Mouse (Mus musculus) heart, adult 2 months (tissue): ENCODE results near the gene Tspan12. TPM values are rescaled to one million over a fixed set of nuclear protein-coding genes. Genes with fewer than 3 reads are reported as not detected.

ENCODE experiments used
- DNase-seq, 2 experiments: peaks; one replicate each; pipeline ENCODE4 v3.0.0; 2021
- H3K27ac ChIP-seq: fragments of 200-600 bp; 2 replicates; pipeline ENCODE4 v1.8.1; 2022
- H3K27me3 ChIP-seq: fragments of 200-500 bp; 2 replicates; pipeline ENCODE4 v1.6.1; 2012; ENCODE audit warnings: mild to moderate bottlenecking, low read length, inconsistent platforms, mixed read lengths; ENCODE audit not compliant: control insufficient read depth, insufficient read depth
- H3K36me3 ChIP-seq: fragments of 200-500 bp; 2 replicates; pipeline ENCODE4 v1.6.1; 2012; ENCODE audit warnings: low read length, inconsistent platforms; ENCODE audit not compliant: control insufficient read depth, insufficient read depth
- H3K4me1 ChIP-seq: fragments of 200-500 bp; 2 replicates; pipeline ENCODE4 v1.6.1; 2011; ENCODE audit warnings: low read length; ENCODE audit not compliant: control insufficient read depth, insufficient read depth
- H3K4me3 ChIP-seq: fragments of 200-600 bp; 2 replicates; pipeline ENCODE4 v1.8.1; 2022
- H3K79me2 ChIP-seq: fragments of 200-500 bp; replicated peaks from 2 replicates; pipeline ENCODE4 v1.6.1; 2012; ENCODE audit warnings: mild to moderate bottlenecking, inconsistent platforms, low read length, moderate library complexity, mixed read lengths; ENCODE audit not compliant: control insufficient read depth, insufficient read depth
- H3K9ac ChIP-seq: fragments of 200-500 bp; 2 replicates; pipeline ENCODE4 v1.6.1; 2012; ENCODE audit warnings: low read depth, mild to moderate bottlenecking, control low read depth, inconsistent platforms, low read length, mixed read lengths
- CTCF ChIP-seq: fragments of 200-600 bp; IDR thresholded peaks from 2 replicates; pipeline ENCODE4 v1.8.1; 2022; ENCODE audit warnings: antibody characterized with exemption, mild to moderate bottlenecking, moderate library complexity
- EP300 ChIP-seq: fragments of 200-500 bp; IDR thresholded peaks from 2 replicates; pipeline ENCODE4 v1.6.1; 2011; ENCODE audit warnings: low read depth, low read length, control low read depth; ENCODE audit not compliant: insufficient read depth
- POLR2A ChIP-seq: fragments of 200-500 bp; IDR thresholded peaks from 2 replicates; pipeline ENCODE4 v1.6.1; 2011; ENCODE audit warnings: mild to moderate bottlenecking, low read depth, low read length, control low read depth; ENCODE audit not compliant: insufficient read depth
- WGBS: fragments of 180-500 bp; shearing (Covaris S2); methylation state at CpG from one replicate; pipeline ENCODE4 v1.1.7; 2018; 5-methylcytosine and 5-hydroxymethylcytosine counted together
- intact Hi-C: fragments of 180-260 bp; cut with DNase I; formaldehyde crosslinking; loops from one replicate; pipeline ENCODE4 v1.15.1; 2025
- polyA plus RNA-seq: library from polyadenylated mRNA; depleted of rRNA; stranded (reverse); fragments of >200 nt; gene quantifications from 2 replicates; pipeline ENCODE4 v1.2.3, GENCODE M21; 2012; rRNA removed
- total RNA-seq, 2 experiments: library from RNA; stranded (reverse); gene quantifications; 2 replicates each; pipeline ENCODE4 v1.2.3; 2021

Gene Tspan12
- total and polyA plus RNA-seq, 3 experiments = 18.6 to 79.0 (median 65.3) TPM

GRCm38 (mm10) chr6:21747536-21747935 lies 104.8 kb downstream of the Tspan12 start:
- no peak for TF ChIP-seq CTCF
- no peak for TF ChIP-seq POLR2A
- TF ChIP-seq EP300 = no peak
- no peak overlapping the region for H3K9ac ChIP-seq
- no peak for DNase-seq
- H3K36me3 ChIP-seq = no peaks in the 10 kb centered on the region
- H3K27ac ChIP-seq = no peak overlapping the region
- no peaks in the 10 kb centered on the region for H3K79me2 ChIP-seq
- H3K4me1 ChIP-seq = no peaks in the 10 kb centered on the region
- H3K27me3 ChIP-seq = no peaks in the 10 kb centered on the region
- 76% methylated on average over 1 of the region's 1 CpGs for WGBS
- H3K4me3 ChIP-seq = no peak overlapping the region
- intact Hi-C loops = no loop called here

GRCm38 (mm10) chr6:21744615-21745266 lies 107.6 kb downstream of the Tspan12 start:
- no peak for DNase-seq
- whole genome bisulfite sequencing = 69% methylated on average over 3 of the region's 3 CpGs
- TF ChIP-seq EP300 = no peak
- no peak for TF ChIP-seq POLR2A
- TF ChIP-seq CTCF = no peak
- H3K4me1 ChIP-seq = no peaks in the 10 kb centered on the region
- intact Hi-C loops = no loop called here
- H3K4me3 ChIP-seq = no peak overlapping the region
- H3K79me2 ChIP-seq = no peaks in the 10 kb centered on the region
- H3K27ac ChIP-seq = no peak overlapping the region
- H3K9ac ChIP-seq = no peak overlapping the region
- H3K27me3 ChIP-seq = no peaks in the 10 kb centered on the region
- H3K36me3 ChIP-seq = no peaks in the 10 kb centered on the region

GRCm38 (mm10) chr6:21740606-21741005 lies 111.7 kb downstream of the Tspan12 start:
- DNase-seq = no peak
- Histone ChIP-seq H3K9ac (no peak overlapping the region), H3K27ac (no peak overlapping the region), H3K27me3 (no peaks in the 10 kb centered on the region), H3K4me3 (no peak overlapping the region), H3K4me1 (no peaks in the 10 kb centered on the region), H3K79me2 (no peaks in the 10 kb centered on the region), H3K36me3 (no peaks in the 10 kb centered on the region)
- WGBS = 47% methylated on average over 2 of the region's 2 CpGs
- intact Hi-C loops = no loop called here
- no peak for TF ChIP-seq CTCF
- no peak for TF ChIP-seq EP300

GRCm38 (mm10) chr6:21722238-21722637 lies 130.1 kb downstream of the Tspan12 start:
- Histone ChIP-seq H3K4me3 (no peak overlapping the region), H3K9ac (no peak overlapping the region), H3K27me3 (no peaks in the 10 kb centered on the region), H3K4me1 (no peaks in the 10 kb centered on the region), H3K27ac (no peak overlapping the region), H3K36me3 (no peaks in the 10 kb centered on the region), H3K79me2 (no peaks in the 10 kb centered on the region)
- DNase-seq = no peak
- TF ChIP-seq POLR2A (no peak), CTCF (no peak), EP300 (no peak)
- 74% methylated on average over 10 of the region's 10 CpGs for WGBS
- intact Hi-C loops = no loop called here

Other genes starting within 250 kb of the Tspan12 start
- 10 to 100 TPM; 12.1 to 14.9 TPM for gene Ing3, start 97.1 kb upstream of the Tspan12 start, total RNA-seq
- 5.1 and 7.9 TPM in 2 replicates for gene Ing3, start 97.1 kb upstream of the Tspan12 start, polyA plus RNA-seq
- gene Cped1, start 133.4 kb upstream of the Tspan12 start, total RNA-seq = 10 to 100 TPM; 23.0 to 23.3 TPM
- 6.9 and 13.5 TPM in 2 replicates for gene Cped1, start 133.4 kb upstream of the Tspan12 start, polyA plus RNA-seq